Mouse (Mus musculus): ENCODE results near the gene Prelid1. TPM values are rescaled to one million over a fixed set of nuclear protein-coding genes. Genes with fewer than 3 reads are reported as not detected.

Gene Prelid1
- polyA plus RNA-seq (2012; rRNA removed), result 145 and 163 TPM in 2 replicates

GRCm38 (mm10) chr13:55319931-55320533, at the start of gene Prelid1:
TSS of gene Prelid1 (plus strand) at chr13:55320500.
- no peak for DNase-seq (ENCODE audit: extremely low spot score in 1 of 2, low spot score in 1 of 2)

- DNase-seq (ENCODE audit: extremely low spot score in 1 of 2, low spot score in 1 of 2), result no peak
Measured at GRCm38 (mm10) chr13:55277203-55277602, 43.1 kb upstream of the Prelid1 start.

- no peak for DNase-seq (ENCODE audit: extremely low spot score in 1 of 2, low spot score in 1 of 2)
Measured at GRCm38 (mm10) chr13:55277646-55278045, 42.7 kb upstream of the Prelid1 start.

- no peak for DNase-seq (ENCODE audit: extremely low spot score in 1 of 2, low spot score in 1 of 2)
Measured at GRCm38 (mm10) chr13:55288854-55289253, 31.4 kb upstream of the Prelid1 start.

GRCm38 (mm10) chr13:55296760-55297159, 23.5 kb upstream of the Prelid1 start:
- no peak for DNase-seq (ENCODE audit: extremely low spot score in 1 of 2, low spot score in 1 of 2)

GRCm38 (mm10) chr13:55300913-55301312, 19.4 kb upstream of the Prelid1 start:
- DNase-seq (ENCODE audit: extremely low spot score in 1 of 2, low spot score in 1 of 2), result no peak

- peak in 1 of 2 experiments; percentile 75 for DNase-seq (ENCODE audit: extremely low spot score in 1 of 2, low spot score in 1 of 2)
Measured at GRCm38 (mm10) chr13:55312028-55312630, 8.2 kb upstream of the Prelid1 start.

GRCm38 (mm10) chr13:55313051-55313450, 7.2 kb upstream of the Prelid1 start:
- no peak for DNase-seq (ENCODE audit: extremely low spot score in 1 of 2, low spot score in 1 of 2)

GRCm38 (mm10) chr13:55314891-55315412, 5.3 kb upstream of the Prelid1 start:
- DNase-seq (ENCODE audit: extremely low spot score in 1 of 2, low spot score in 1 of 2), result no peak

GRCm38 (mm10) chr13:55318351-55318750, 1.9 kb upstream of the Prelid1 start:
- DNase-seq (ENCODE audit: extremely low spot score in 1 of 2, low spot score in 1 of 2), result no peak

- peak; percentile 62 to 85 for DNase-seq (ENCODE audit: extremely low spot score in 1 of 2, low spot score in 1 of 2)
Measured at GRCm38 (mm10) chr13:55321434-55322129, 1.3 kb downstream of the Prelid1 start, which contains the start of gene Rab24. TSS of gene Rab24 (minus strand) at chr13:55321946.

- peak in 1 of 2 experiments; percentile 71 for DNase-seq (ENCODE audit: extremely low spot score in 1 of 2, low spot score in 1 of 2)
Measured at GRCm38 (mm10) chr13:55322130-55322825, 2.0 kb downstream of the Prelid1 start.

GRCm38 (mm10) chr13:55325596-55325995, 5.3 kb downstream of the Prelid1 start:
- DNase-seq (ENCODE audit: extremely low spot score in 1 of 2, low spot score in 1 of 2), result no peak

- no peak for DNase-seq (ENCODE audit: extremely low spot score in 1 of 2, low spot score in 1 of 2)
Measured at GRCm38 (mm10) chr13:55327169-55327568, 6.9 kb downstream of the Prelid1 start.

GRCm38 (mm10) chr13:55327633-55328032, 7.3 kb downstream of the Prelid1 start:
- peak; percentile 93 to 97 for DNase-seq (ENCODE audit: extremely low spot score in 1 of 2, low spot score in 1 of 2)

- no peak for DNase-seq (ENCODE audit: extremely low spot score in 1 of 2, low spot score in 1 of 2)
Measured at GRCm38 (mm10) chr13:55328171-55328570, 7.9 kb downstream of the Prelid1 start.

GRCm38 (mm10) chr13:55328641-55329040, 8.3 kb downstream of the Prelid1 start:
- no peak for DNase-seq (ENCODE audit: extremely low spot score in 1 of 2, low spot score in 1 of 2)

- DNase-seq (ENCODE audit: extremely low spot score in 1 of 2, low spot score in 1 of 2), result no peak
Measured at GRCm38 (mm10) chr13:55329109-55329682, 8.9 kb downstream of the Prelid1 start.

- peak in 1 of 2 experiments; percentile 74 for DNase-seq (ENCODE audit: extremely low spot score in 1 of 2, low spot score in 1 of 2)
Measured at GRCm38 (mm10) chr13:55329683-55330566, 9.6 kb downstream of the Prelid1 start, which contains the start of gene Mxd3. TSS of gene Mxd3 (minus strand) at chr13:55329823.

Measured in frontal cortex, adult 2 months (tissue).